Mouse (Mus musculus): ENCODE measurements around the gene Zfp598.

DNA sequence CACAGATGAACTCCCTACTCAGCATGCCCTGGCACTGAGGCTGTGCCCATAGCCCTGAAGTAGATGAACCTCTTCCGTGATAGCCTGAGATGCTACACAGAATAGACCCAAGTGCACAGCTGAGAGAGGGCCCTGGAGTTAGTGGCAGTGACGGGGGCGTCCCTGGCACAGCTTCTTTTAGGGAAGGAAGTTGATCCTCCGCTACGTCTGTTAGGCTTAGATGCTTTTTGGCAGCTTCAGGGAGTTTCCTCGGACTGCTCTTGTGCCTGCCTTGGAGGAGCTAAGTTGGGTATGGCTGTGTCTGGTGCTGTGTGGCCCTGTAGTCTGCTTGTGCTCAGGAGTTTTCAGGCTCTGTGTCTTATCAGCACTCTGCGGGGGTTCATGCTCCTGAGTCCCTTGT is 4.8 kb downstream of the Zfp598 start:
- TF ChIP-seq TAL1 (IDR thresholded peaks at IDR 0.05; ENCODE audit: low read length), result no peak
- no peak for TF ChIP-seq GATA1 (IDR thresholded peaks at IDR 0.05; ENCODE audit: low read length)

Data from erythroblast, embryonic 14.5 days (primary cell).